Mouse (Mus musculus) c-Kit-negative CD71-positive TER-119-positive erythroid progenitor cells, embryonic 14.5 days (primary cell): Measurements from ENCODE around the gene Gm17521.
"Not testable (repeated sequence)": the region's sequence is repeated elsewhere in the genome, so short reads cannot be mapped to it uniquely, and the experiment has no call there.

Experiments used
- DNase-seq: peaks from one replicate; pipeline ENCODE4 v3.0.0-alpha.2; 2013; ENCODE audit warnings: low read depth, low spot score

Gm17521 gene

GRCm38 (mm10) chrX:123029569-123029968 lies at the start of gene Gm17521:
Gene Gm17521, minus strand, starts transcription at chrX:123029669.
- not testable (repeated sequence) for DNase-seq

- no peak for DNase-seq
Measured at GRCm38 (mm10) chrX:123043956-123044355, 14.5 kb upstream of the Gm17521 start.

GRCm38 (mm10) chrX:123043516-123043915 lies 14.0 kb upstream of the Gm17521 start:
- DNase-seq = no peak
